Mouse (Mus musculus) CH12.LX (cell line): ENCODE measurements at regions not wholly inside any gene's neighbourhood (a gene's known extent, or its start where the extent isn't known, plus 50 kb on each side); places are given as distances from the start of the nearest gene placed in this dataset.
"Not testable (repeated sequence)": the region's sequence is repeated elsewhere in the genome, so short reads cannot be mapped to it uniquely, and the experiment has no call there.

ENCODE experiments used
- DNase-seq: peaks from one replicate; pipeline ENCODE4 v3.0.0-alpha.2; 2013; ENCODE audit errors: extremely low read depth
- H3K27ac ChIP-seq: 2 replicates; pipeline ENCODE4 v1.5.1; 2012; ENCODE audit warnings: low read depth, mild to moderate bottlenecking, control low read depth, moderate library complexity; ENCODE audit not compliant: insufficient read depth
- H3K27me3 ChIP-seq: replicated peaks from 2 replicates; pipeline ENCODE3; 2012; ENCODE audit warnings: inconsistent platforms
- H3K36me3 ChIP-seq, 2 experiments: replicated peaks in 1 of 2; 2 replicates each; pipeline versions ENCODE3 to v1.6.1; 2012; ENCODE audit warnings: inconsistent platforms in 1 of 2, low read length in 1 of 2, mild to moderate bottlenecking in 1 of 2, mixed read lengths in 1 of 2, moderate library complexity in 1 of 2; ENCODE audit not compliant: control insufficient read depth in 1 of 2, insufficient read depth in 1 of 2
- H3K4me1 ChIP-seq, 2 experiments: 2 replicates each; pipeline ENCODE4 v1.6.1; 2012; ENCODE audit warnings: inconsistent platforms in 1 of 2, moderate library complexity in 1 of 2; ENCODE audit not compliant: insufficient read depth in 2 of 2, control insufficient read depth in 1 of 2
- H3K4me2 ChIP-seq: 2 replicates; pipeline ENCODE4 v1.6.1; 2012; ENCODE audit warnings: low read depth, mild to moderate bottlenecking, control low read depth; ENCODE audit not compliant: poor library complexity, insufficient read depth, severe bottlenecking
- H3K4me3 ChIP-seq, 3 experiments: fragments of 150-350 bp in 1 of 3; sonication (generic) in 1 of 3; replicated peaks in 1 of 3; 2 replicates each; pipeline versions ENCODE3 to v1.5.1; 2011 to 2012; ENCODE audit warnings: low read depth in 2 of 3, low read length in 2 of 3, mild to moderate bottlenecking in 2 of 3, moderate library complexity in 2 of 3, control low read depth in 1 of 3, improper control_type of control experiment in 1 of 3, inconsistent platforms in 1 of 3, mixed read lengths in 1 of 3; ENCODE audit not compliant: poor library complexity in 1 of 3
- H3K79me2 ChIP-seq: replicated peaks from 2 replicates; pipeline ENCODE4 v1.6.1; 2012; ENCODE audit warnings: mild to moderate bottlenecking, moderate library complexity; ENCODE audit not compliant: control insufficient read depth, poor library complexity, insufficient read depth, severe bottlenecking; ENCODE audit errors: extremely low read depth
- H3K9ac ChIP-seq: 2 replicates; pipeline ENCODE4 v1.6.1; 2012; ENCODE audit warnings: low read depth, mild to moderate bottlenecking, control low read depth, moderate library complexity; ENCODE audit not compliant: insufficient read depth
- H3K9me3 ChIP-seq: replicated peaks from 2 replicates; pipeline ENCODE3; 2012; ENCODE audit warnings: low read length, inconsistent platforms, mixed read lengths
- CHD1 ChIP-seq: IDR thresholded peaks from 2 replicates; pipeline ENCODE4 v1.6.1; 2012; ENCODE audit warnings: low read depth, low read length, improper control_type of control experiment, inconsistent platforms
- ELF1 ChIP-seq: IDR thresholded peaks from 2 replicates; pipeline ENCODE4 v1.6.1; 2014; ENCODE audit warnings: low read depth, mild to moderate bottlenecking, inconsistent platforms, low read length, improper control_type of control experiment
- JUND ChIP-seq: conservative IDR thresholded peaks from 2 replicates; pipeline ENCODE4 v1.6.1; 2011; ENCODE audit warnings: low read depth, low read length, improper control_type of control experiment
- KAT2A ChIP-seq: IDR thresholded peaks from 2 replicates; pipeline ENCODE4 v1.6.1; 2012; ENCODE audit warnings: low read length, improper control_type of control experiment, inconsistent platforms; ENCODE audit not compliant: insufficient replicate concordance
- MXI1 ChIP-seq: IDR thresholded peaks from 2 replicates; pipeline ENCODE4 v1.6.1; 2011; ENCODE audit warnings: mild to moderate bottlenecking, low read depth, low read length, improper control_type of control experiment
- SIN3A ChIP-seq: IDR thresholded peaks from 2 replicates; pipeline ENCODE4 v1.6.1; 2012; ENCODE audit warnings: low read length, improper control_type of control experiment, inconsistent platforms
- USF1 ChIP-seq: IDR thresholded peaks from 2 replicates; pipeline ENCODE4 v1.6.1; 2014; ENCODE audit warnings: low read depth, mild to moderate bottlenecking, inconsistent platforms, low read length, improper control_type of control experiment
- dilution Hi-C: fragments of 300-500 bp; cut with MboI; formaldehyde crosslinking; loops from 2 replicates; pipeline ENCODE4 v1.14.3; 2020; ENCODE audit warnings: low sequenced_read_pairs; ENCODE audit not compliant: extremely low pct_unique_long_range_greater_than_20kb, extremely low pct_ligation_motif_present
- in situ Hi-C: fragments of 300-500 bp; cut with MboI; formaldehyde crosslinking; loops from 3 replicates; pipeline ENCODE4 v1.14.3; 2019; ENCODE audit warnings: low sequenced_read_pairs, low pct_ligation_motif_present, low pct_unique_long_range_greater_than_20kb, mixed read lengths

DNA sequence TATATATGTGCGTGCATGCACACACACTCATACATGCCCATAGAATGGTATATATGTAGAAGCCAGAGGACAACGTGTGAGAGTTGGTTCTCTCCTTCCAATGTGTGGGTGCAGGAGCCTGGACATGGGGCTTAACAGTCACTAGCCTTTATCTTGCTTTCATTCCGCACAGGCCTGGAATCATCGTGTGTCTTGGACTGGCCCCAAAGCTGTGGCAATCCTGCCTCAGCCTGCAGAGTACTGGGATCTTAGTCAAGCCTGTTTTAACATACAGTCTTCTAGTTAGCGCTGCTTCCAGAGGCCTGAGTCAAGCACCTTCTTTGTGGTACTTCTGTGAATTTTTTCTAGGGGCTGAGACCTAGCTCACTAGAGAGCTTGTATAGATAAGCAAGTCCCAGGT, 85.8 kb downstream of the Xrcc2 start:
- no peak overlapping the region for H3K27ac ChIP-seq
- no peak overlapping the region for H3K4me2 ChIP-seq
- DNase-seq = no peak
- no peaks in the 10 kb centered on the region for H3K9me3 ChIP-seq
- TF ChIP-seq CHD1 = no peak
- TF ChIP-seq USF1 = no peak
- no peak for TF ChIP-seq ELF1
- no peak for TF ChIP-seq MXI1
- TF ChIP-seq KAT2A = no peak
- no peak overlapping the region for H3K9ac ChIP-seq
- H3K27me3 ChIP-seq = no peaks in the 10 kb centered on the region
- in situ Hi-C loops (no loop called here), dilution Hi-C loops (no loop called here)
- H3K4me1 ChIP-seq = no peaks in the 10 kb centered on the region
- no peak overlapping the region for H3K4me3 ChIP-seq
- H3K79me2 ChIP-seq = no peaks in the 10 kb centered on the region
- no peaks in the 10 kb centered on the region for H3K36me3 ChIP-seq

DNA sequence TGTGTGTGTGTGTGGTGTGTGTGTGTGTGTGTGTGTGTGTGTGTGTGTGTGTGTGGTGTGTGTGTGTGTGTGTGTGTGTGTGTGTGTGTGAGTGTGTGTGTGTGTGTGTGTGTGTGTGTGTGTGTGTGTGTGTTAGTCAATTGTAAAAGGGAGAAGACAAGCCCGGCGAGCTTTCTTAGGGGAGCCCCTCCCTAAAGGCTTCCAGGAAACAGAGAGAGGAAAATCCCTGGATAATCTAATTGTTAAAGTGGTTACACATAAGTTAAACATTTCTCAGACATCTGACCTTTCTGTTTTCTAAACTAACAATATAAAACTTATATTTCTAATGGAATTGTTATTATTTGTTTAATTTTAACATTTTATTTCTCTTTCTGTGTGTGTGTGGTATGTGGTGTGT, 86.3 kb downstream of the Xrcc2 start:
- in situ Hi-C loops = not testable (repeated sequence)

DNA sequence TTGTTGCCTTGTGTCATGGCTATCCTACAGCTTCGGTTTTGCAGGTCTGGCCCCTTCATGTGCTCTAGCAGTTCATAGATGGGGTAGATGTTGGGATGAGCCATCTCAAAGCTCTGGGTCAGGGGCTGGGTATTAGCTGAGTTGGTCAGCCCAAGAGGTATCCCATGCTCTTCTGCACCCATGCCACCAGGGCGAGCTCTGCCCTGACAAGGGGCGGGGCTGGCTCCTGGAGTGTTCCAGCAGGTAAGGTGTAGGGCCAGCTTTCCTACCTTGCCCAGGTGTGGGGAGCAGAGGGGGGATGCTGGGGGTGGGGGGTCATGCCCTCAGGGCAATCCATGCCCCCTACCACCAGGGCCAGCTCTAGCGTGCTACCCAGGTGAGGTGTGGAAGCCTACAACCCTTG, 91.0 kb downstream of the Xrcc2 start:
- Histone ChIP-seq H3K4me1 (no peaks in the 10 kb centered on the region), H3K4me3 (no peak overlapping the region), H3K9ac (no peak overlapping the region), H3K27ac (no peak overlapping the region), H3K27me3 (no peaks in the 10 kb centered on the region), H3K9me3 (no peaks in the 10 kb centered on the region), H3K79me2 (no peaks in the 10 kb centered on the region), H3K4me2 (no peak overlapping the region), H3K36me3 (no peaks in the 10 kb centered on the region)
- dilution Hi-C loops (no loop called here), in situ Hi-C loops (no loop called here)
- no peak for DNase-seq
- TF ChIP-seq SIN3A (no peak), JUND (no peak)

More for the DNA sequence above, 86.3 kb downstream of the Xrcc2 start:
- H3K4me2 ChIP-seq, H3K79me2 ChIP-seq, DNase-seq, H3K9me3 ChIP-seq, H3K27ac ChIP-seq, H3K4me3 ChIP-seq, dilution Hi-C loops, H3K27me3 ChIP-seq, H3K9ac ChIP-seq, H3K4me1 ChIP-seq, H3K36me3 ChIP-seq: not testable (repeated sequence)
